Mouse (Mus musculus) embryonic fibroblast, embryonic 13.5 days (primary cell): ENCODE measurements around the gene Stk10.

ENCODE experiments used
- CTCF ChIP-seq: IDR thresholded peaks from 2 replicates; pipeline ENCODE4 v1.5.1; 2011; ENCODE audit warnings: mild to moderate bottlenecking, control low read depth, low read length, moderate library complexity, borderline replicate concordance; ENCODE audit not compliant: insufficient read depth
- POLR2A ChIP-seq: IDR thresholded peaks from 2 replicates; pipeline ENCODE4 v1.6.1; 2011; ENCODE audit warnings: low read depth, mild to moderate bottlenecking, control low read depth, low read length, moderate library complexity

DNA sequence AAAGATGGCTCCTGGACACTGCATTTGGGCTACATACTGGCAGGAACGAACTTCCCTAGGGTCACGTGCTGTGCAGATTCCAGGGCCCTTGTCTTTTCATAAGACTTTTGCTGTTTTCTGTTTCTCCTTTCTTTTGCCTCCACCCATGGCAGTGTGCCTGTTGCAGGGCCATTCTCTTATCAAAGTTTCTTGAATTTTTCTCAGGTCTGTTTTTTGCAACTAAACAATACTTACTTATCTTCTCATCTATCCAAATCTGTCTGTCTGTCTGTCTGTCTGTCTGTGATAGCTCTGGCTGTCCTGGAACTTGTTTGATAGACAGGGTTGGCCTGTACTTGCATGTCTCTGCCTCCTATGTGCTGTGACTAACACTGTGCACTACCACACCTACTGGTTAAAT, 101.7 kb downstream of the Stk10 start:
- TF ChIP-seq CTCF (no peak), POLR2A (no peak)
